In genomic region chr17:89319602-89320288, GRCm38 (mm10) we compare ENCODE assay signal across 15 mouse cellular contexts.
"Had no signal": no experiment of that assay in that cellular context is flagged by ENCODE, and none has a peak within 500 bp of the region (broad histone marks: within the 10 kb centered on the region; RNA-seq: fewer than 3 reads in every experiment).

No protein-coding gene starts in this region.

- H3K9ac ChIP-seq: liver, postnatal 0 days; lung, embryonic 14.5 days; midbrain, embryonic 12.5 days; neural tube, embryonic 12.5 days; stomach, embryonic 15.5 days had no signal

- H3K4me1 ChIP-seq: midbrain, embryonic 12.5 days; neural tube, embryonic 12.5 days; stomach, embryonic 15.5 days had no signal

- H3K36me3 ChIP-seq: midbrain, embryonic 10.5 days; midbrain, embryonic 12.5 days; neural tube, embryonic 12.5 days; stomach, embryonic 15.5 days had no signal

- ATAC-seq: liver, postnatal 0 days; midbrain, embryonic 16.5 days had no signal

- H3K4me3 ChIP-seq: midbrain, embryonic 10.5 days; midbrain, embryonic 12.5 days; neural tube, embryonic 12.5 days; stomach, embryonic 15.5 days had no signal

- H3K27me3 ChIP-seq: midbrain, embryonic 12.5 days; neural tube, embryonic 12.5 days; stomach, embryonic 15.5 days had no signal

- H3K27ac ChIP-seq: midbrain, embryonic 10.5 days; midbrain, embryonic 12.5 days; neural tube, embryonic 12.5 days; stomach, embryonic 15.5 days; stomach, postnatal 0 days had no signal

- H3K9me3 ChIP-seq: midbrain, embryonic 10.5 days; midbrain, embryonic 12.5 days; neural tube, embryonic 12.5 days; stomach, embryonic 15.5 days had no signal

- H3K4me2 ChIP-seq: lung, embryonic 14.5 days; midbrain, embryonic 12.5 days; neural tube, embryonic 12.5 days; stomach, embryonic 15.5 days had no signal

- DNase-seq: liver, postnatal 0 days; lung, embryonic 14.5 days; lung, postnatal 10 days; lung, postnatal 4 days; midbrain, embryonic 14.5 days; right cerebral cortex, postnatal 14 days; thymus, adult 2 months; thymus, postnatal 25 days; thymus, postnatal 4 days had no signal
